Mouse (Mus musculus): Measurements from ENCODE around the gene Cyp2e1. TPM values are rescaled to one million over a fixed set of nuclear protein-coding genes. Genes with fewer than 3 reads are reported as not detected.
"Not testable (repeated sequence)": the region's sequence is repeated elsewhere in the genome, so short reads cannot be mapped to it uniquely, and the experiment has no call there.

The Cyp2e1 gene
- not detected in 2 replicates for polyA plus RNA-seq (2015; fragmentation: Nextera tagmentation; extraction: Ambion mirVana)

DNA sequence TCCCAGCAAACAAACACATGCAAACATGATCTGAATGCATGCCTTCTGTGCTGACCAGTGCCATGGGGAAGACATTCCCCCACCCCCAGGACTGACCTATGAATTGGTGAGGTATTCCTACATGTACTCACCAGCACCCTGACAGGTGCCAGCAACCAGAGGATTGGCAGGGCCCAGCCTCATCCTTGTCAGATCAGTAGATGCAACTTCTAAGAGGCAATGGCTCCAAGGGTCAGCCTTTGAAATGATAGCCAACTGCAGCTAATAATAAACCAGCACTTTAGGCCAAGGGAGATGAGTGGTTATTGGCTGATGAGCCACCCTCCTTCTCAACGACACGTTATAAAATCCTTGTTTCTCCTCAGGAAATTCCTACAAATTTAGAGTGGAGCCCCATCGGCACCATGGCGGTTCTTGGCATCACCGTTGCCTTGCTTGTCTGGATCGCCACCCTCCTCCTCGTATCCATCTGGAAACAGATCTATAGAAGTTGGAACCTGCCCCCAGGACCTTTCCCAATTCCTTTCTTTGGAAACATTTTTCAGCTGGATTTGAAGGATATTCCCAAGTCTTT, at the start of gene Cyp2e1:
TSS of gene Cyp2e1 (plus strand) at position 293 of the 574 bp plus-strand sequence.
- Histone ChIP-seq H3K4me1 (no peaks in the 10 kb centered on the region), H3K4me3 (no peak within 1 kb of the TSS), H3K4me2 (no peak within 1 kb of the TSS), H3K9me3 (no peaks in the 10 kb centered on the region), H3K36me3 (no peaks in the 10 kb centered on the region), H3K9ac (no peak within 1 kb of the TSS), H3K27ac (no peak within 1 kb of the TSS), H3K27me3 (no peaks in the 10 kb centered on the region)
- ATAC-seq (ENCODE audit: insufficient number of reproducible peaks, low FRiP score, low TSS enrichment, low read depth), result no peak
- 81% methylated on average over 7 of the region's 7 CpGs for WGBS

DNA sequence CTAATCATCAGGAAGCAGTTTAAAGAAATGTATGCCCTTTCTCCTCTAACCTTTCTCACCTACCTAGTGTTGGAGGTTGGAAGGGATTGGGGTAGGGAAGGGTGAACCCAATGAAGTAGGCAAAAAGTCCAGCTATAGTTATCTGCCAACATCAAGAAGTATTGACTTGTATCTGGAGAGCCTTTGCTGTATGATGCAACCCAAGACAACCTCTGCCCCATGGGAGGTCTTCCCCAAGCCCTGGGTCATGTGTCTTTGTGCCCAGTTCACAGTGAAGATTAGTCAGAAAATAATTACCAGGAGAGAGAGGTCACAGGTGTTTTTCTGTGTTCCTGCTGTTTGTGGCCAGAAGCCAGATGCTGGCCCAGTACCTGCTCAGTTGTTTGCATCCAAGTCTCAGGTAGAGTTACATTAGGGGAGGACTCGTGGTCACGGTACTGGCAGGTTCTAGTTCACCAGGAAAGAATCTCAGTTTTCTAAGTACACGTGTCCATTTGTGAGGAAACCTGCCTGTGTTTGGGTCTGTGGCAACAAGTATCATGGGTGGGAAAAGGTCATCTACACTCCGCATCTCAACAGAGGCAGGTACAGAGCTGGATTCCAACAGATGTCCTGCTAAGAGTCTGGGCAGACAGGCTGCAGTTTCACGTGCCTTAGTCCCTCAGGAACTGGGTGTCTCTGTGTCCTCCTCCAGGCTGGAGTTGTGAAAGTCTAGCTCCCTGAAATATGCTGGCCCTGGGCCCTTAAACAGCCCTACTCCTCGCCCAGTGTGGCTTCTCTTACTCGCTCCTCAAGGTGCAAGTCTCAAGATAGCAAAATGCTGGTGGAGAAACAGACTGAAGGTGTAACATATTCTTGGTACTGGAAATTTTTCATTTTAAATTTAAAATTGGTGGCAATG, 46.1 kb upstream of the Cyp2e1 start:
- Histone ChIP-seq H3K27ac (no peak overlapping the region), H3K4me1 (no peaks in the 10 kb centered on the region), H3K36me3 (no peaks in the 10 kb centered on the region), H3K9me3 (no peaks in the 10 kb centered on the region), H3K4me2 (no peak overlapping the region), H3K27me3 (no peaks in the 10 kb centered on the region), H3K4me3 (no peak overlapping the region), H3K9ac (no peak overlapping the region)
- 80% methylated on average over 7 of the region's 7 CpGs for WGBS
- no peak for ATAC-seq (ENCODE audit: insufficient number of reproducible peaks, low FRiP score, low TSS enrichment, low read depth)

GRCm38 (mm10) chr7:140721095-140721494, 42.4 kb upstream of the Cyp2e1 start:
- WGBS, result 76% methylated on average over 6 of the region's 6 CpGs
- Histone ChIP-seq H3K9me3 (no peaks in the 10 kb centered on the region), H3K27me3 (no peaks in the 10 kb centered on the region), H3K4me1 (no peaks in the 10 kb centered on the region), H3K9ac (no peak overlapping the region), H3K36me3 (no peaks in the 10 kb centered on the region), H3K4me3 (no peak overlapping the region), H3K27ac (no peak overlapping the region), H3K4me2 (no peak overlapping the region)
- no peak for ATAC-seq (ENCODE audit: insufficient number of reproducible peaks, low FRiP score, low TSS enrichment, low read depth)

GRCm38 (mm10) chr7:140725558-140725957, 38.0 kb upstream of the Cyp2e1 start:
- H3K4me2 ChIP-seq, result no peak overlapping the region
- ATAC-seq (ENCODE audit: insufficient number of reproducible peaks, low FRiP score, low TSS enrichment, low read depth), result no peak
- H3K9me3 ChIP-seq, result no peaks in the 10 kb centered on the region
- H3K36me3 ChIP-seq, result no peaks in the 10 kb centered on the region
- H3K27me3 ChIP-seq, result no peaks in the 10 kb centered on the region
- no peaks in the 10 kb centered on the region for H3K4me1 ChIP-seq
- no peak overlapping the region for H3K27ac ChIP-seq
- H3K4me3 ChIP-seq, result no peak overlapping the region
- H3K9ac ChIP-seq, result no peak overlapping the region

DNA sequence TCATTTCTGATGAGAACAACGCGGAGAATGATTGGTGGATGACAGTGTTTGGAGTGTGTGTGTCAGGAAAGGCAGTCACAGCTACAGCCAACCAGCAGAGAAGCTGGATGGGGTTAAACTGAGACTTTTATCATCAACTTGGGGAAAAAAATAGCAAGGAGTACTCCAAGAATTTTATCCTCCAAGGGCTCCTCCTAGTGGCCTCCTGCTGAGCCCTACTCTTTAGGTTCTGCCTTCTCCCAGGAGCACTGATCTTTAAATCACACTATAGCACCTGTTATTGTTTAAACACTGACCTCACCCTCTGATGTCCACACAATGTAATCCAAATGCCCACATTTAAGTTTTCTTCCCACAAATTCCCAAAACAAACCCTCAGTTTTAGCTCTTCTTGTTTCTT, 30.4 kb upstream of the Cyp2e1 start:
- H3K9ac ChIP-seq, result no peak overlapping the region
- no peaks in the 10 kb centered on the region for H3K4me1 ChIP-seq
- H3K9me3 ChIP-seq, result no peaks in the 10 kb centered on the region
- no peak overlapping the region for H3K4me3 ChIP-seq
- H3K27ac ChIP-seq, result no peak overlapping the region
- H3K36me3 ChIP-seq, result no peaks in the 10 kb centered on the region
- 70% methylated on average over 2 of the region's 2 CpGs for WGBS
- H3K27me3 ChIP-seq, result no peaks in the 10 kb centered on the region
- no peak for ATAC-seq (ENCODE audit: insufficient number of reproducible peaks, low FRiP score, low TSS enrichment, low read depth)
- H3K4me2 ChIP-seq, result no peak overlapping the region

GRCm38 (mm10) chr7:140747402-140747801, 16.1 kb upstream of the Cyp2e1 start:
- Histone ChIP-seq H3K9ac (no peak overlapping the region), H3K27ac (no peak overlapping the region), H3K4me1 (no peaks in the 10 kb centered on the region), H3K9me3 (no peaks in the 10 kb centered on the region), H3K4me2 (no peak overlapping the region), H3K27me3 (no peaks in the 10 kb centered on the region), H3K36me3 (no peaks in the 10 kb centered on the region), H3K4me3 (no peak overlapping the region)
- ATAC-seq (ENCODE audit: insufficient number of reproducible peaks, low FRiP score, low TSS enrichment, low read depth), result no peak
- 76% methylated on average over 3 of the region's 3 CpGs for WGBS

GRCm38 (mm10) chr7:140748116-140748826, 15.3 kb upstream of the Cyp2e1 start:
- 80% methylated on average over 6 of the region's 6 CpGs for WGBS
- H3K27me3 ChIP-seq, result no peaks in the 10 kb centered on the region
- no peaks in the 10 kb centered on the region for H3K9me3 ChIP-seq
- no peak overlapping the region for H3K4me2 ChIP-seq
- ATAC-seq (ENCODE audit: insufficient number of reproducible peaks, low FRiP score, low TSS enrichment, low read depth), result no peak
- no peak overlapping the region for H3K4me3 ChIP-seq
- no peaks in the 10 kb centered on the region for H3K36me3 ChIP-seq
- no peak overlapping the region for H3K9ac ChIP-seq
- H3K4me1 ChIP-seq, result no peaks in the 10 kb centered on the region
- H3K27ac ChIP-seq, result no peak overlapping the region

GRCm38 (mm10) chr7:140748827-140749160, 14.7 kb upstream of the Cyp2e1 start:
- 78% methylated on average over 3 of the region's 3 CpGs for WGBS
- no peaks in the 10 kb centered on the region for H3K9me3 ChIP-seq

DNA sequence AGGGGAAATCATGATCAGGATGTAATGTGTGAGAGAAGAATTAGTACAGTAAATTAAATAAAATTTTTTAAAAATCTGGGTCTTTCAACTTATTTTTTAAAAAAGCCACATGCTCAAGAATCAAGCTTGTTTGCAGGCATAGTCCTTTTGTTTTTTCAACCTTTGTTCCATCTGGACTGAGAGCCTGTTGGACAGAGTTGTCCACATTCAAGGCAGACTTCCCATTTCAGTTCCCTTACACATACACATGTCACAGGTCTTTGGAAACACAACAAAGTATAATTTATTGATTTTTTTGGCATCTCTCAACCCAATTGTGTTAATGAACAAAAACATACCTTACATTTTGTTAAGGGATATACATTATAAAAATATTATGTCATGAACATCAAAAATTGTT, 9.0 kb upstream of the Cyp2e1 start:
- Histone ChIP-seq H3K4me1 (no peaks in the 10 kb centered on the region), H3K4me2 (no peak overlapping the region), H3K36me3 (no peaks in the 10 kb centered on the region), H3K4me3 (no peak overlapping the region), H3K27me3 (no peaks in the 10 kb centered on the region), H3K27ac (no peak overlapping the region), H3K9ac (no peak overlapping the region), H3K9me3 (no peaks in the 10 kb centered on the region)
- no peak for ATAC-seq (ENCODE audit: insufficient number of reproducible peaks, low FRiP score, low TSS enrichment, low read depth)

More at GRCm38 (mm10) chr7:140748827-140749160, 14.7 kb upstream of the Cyp2e1 start:
- Histone ChIP-seq H3K4me1 (no peaks in the 10 kb centered on the region), H3K27me3 (no peaks in the 10 kb centered on the region), H3K9ac (no peak overlapping the region), H3K4me3 (no peak overlapping the region), H3K36me3 (no peaks in the 10 kb centered on the region), H3K27ac (no peak overlapping the region), H3K4me2 (no peak overlapping the region)
- no peak for ATAC-seq (ENCODE audit: insufficient number of reproducible peaks, low FRiP score, low TSS enrichment, low read depth)

DNA sequence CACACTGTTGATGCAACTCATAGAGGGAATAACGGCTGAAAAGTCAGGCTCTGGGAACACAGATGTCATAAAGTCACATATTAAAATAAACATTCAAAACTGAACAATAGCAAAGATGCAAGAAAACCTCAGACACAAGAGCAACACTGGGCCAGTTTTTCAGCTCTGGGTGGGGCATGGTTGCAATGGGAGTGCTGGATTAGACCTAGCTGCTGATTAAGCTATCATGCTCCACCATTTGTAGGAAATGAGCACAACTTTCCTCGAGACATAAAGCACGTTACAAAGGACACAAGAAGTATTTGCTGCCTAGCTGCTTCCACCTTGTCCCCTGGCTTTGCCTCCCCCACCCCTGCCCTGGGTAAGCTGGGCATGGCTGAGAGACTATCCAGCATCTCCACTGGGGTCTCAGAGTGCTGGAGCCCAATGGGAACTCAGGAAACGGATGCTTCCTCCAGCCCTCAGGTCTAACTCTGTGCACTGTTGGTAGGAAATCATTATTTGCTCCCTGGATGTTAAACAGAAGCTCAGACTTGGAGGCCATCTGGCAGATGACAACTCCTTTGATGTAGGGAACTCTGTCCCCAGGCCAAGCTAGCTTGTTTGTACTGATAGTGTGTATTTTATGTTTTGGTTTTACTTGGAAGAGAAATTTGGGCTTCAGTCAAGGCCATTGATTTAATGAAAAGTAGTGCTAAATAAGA, 7.2 kb upstream of the Cyp2e1 start:
- no peak overlapping the region for H3K4me2 ChIP-seq
- H3K9me3 ChIP-seq, result no peaks in the 10 kb centered on the region
- no peaks in the 10 kb centered on the region for H3K4me1 ChIP-seq
- ATAC-seq (ENCODE audit: insufficient number of reproducible peaks, low FRiP score, low TSS enrichment, low read depth), result no peak
- H3K36me3 ChIP-seq, result no peaks in the 10 kb centered on the region
- H3K27me3 ChIP-seq, result no peaks in the 10 kb centered on the region
- H3K27ac ChIP-seq, result no peak overlapping the region
- H3K9ac ChIP-seq, result no peak overlapping the region
- H3K4me3 ChIP-seq, result no peak overlapping the region
- WGBS, result 48% methylated on average over 4 of the region's 4 CpGs

GRCm38 (mm10) chr7:140760647-140761046, 2.9 kb upstream of the Cyp2e1 start:
- H3K36me3 ChIP-seq, result no peaks in the 10 kb centered on the region
- H3K4me3 ChIP-seq, result no peak overlapping the region
- H3K4me2 ChIP-seq, result no peak overlapping the region
- H3K9ac ChIP-seq, result no peak overlapping the region
- no peak overlapping the region for H3K27ac ChIP-seq
- no peaks in the 10 kb centered on the region for H3K4me1 ChIP-seq
- no peak for ATAC-seq (ENCODE audit: insufficient number of reproducible peaks, low FRiP score, low TSS enrichment, low read depth)
- H3K27me3 ChIP-seq, result no peaks in the 10 kb centered on the region
- no peaks in the 10 kb centered on the region for H3K9me3 ChIP-seq

GRCm38 (mm10) chr7:140765391-140765790, 1.9 kb downstream of the Cyp2e1 start:
- not testable (repeated sequence) for H3K27ac ChIP-seq; H3K27me3 ChIP-seq; H3K9me3 ChIP-seq; ATAC-seq (ENCODE audit: insufficient number of reproducible peaks, low FRiP score, low TSS enrichment, low read depth); H3K4me1 ChIP-seq; H3K4me2 ChIP-seq; H3K9ac ChIP-seq; H3K36me3 ChIP-seq; H3K4me3 ChIP-seq
- WGBS, result 63% methylated on average over 1 of the region's 1 CpGs

Data from limb, embryonic 15.5 days (tissue).